Mouse (Mus musculus): Measurements from ENCODE around the gene Dpf3.
A peak's percentile ranks its signal among the peaks of the same experiment; 100 is the strongest.

Gene Dpf3

GRCm38 (mm10) chr12:83466053-83466452 lies 21.5 kb downstream of the Dpf3 start:
- no peak for DNase-seq

GRCm38 (mm10) chr12:83460272-83460671 lies 27.2 kb downstream of the Dpf3 start:
- DNase-seq: no peak

GRCm38 (mm10) chr12:83454697-83455321 lies 32.7 kb downstream of the Dpf3 start:
- DNase-seq: no peak

- DNase-seq: no peak
Observed at GRCm38 (mm10) chr12:83451850-83452249, 35.7 kb downstream of the Dpf3 start.

GRCm38 (mm10) chr12:83450471-83450870 lies 37.0 kb downstream of the Dpf3 start:
- DNase-seq: no peak

GRCm38 (mm10) chr12:83449202-83449601 lies 38.3 kb downstream of the Dpf3 start:
- DNase-seq: no peak

- no peak for DNase-seq
Observed at GRCm38 (mm10) chr12:83445587-83445986, 41.9 kb downstream of the Dpf3 start.

GRCm38 (mm10) chr12:83444448-83444847 lies 43.1 kb downstream of the Dpf3 start:
- DNase-seq: no peak

GRCm38 (mm10) chr12:83438002-83438401 lies 49.5 kb downstream of the Dpf3 start:
- no peak for DNase-seq

GRCm38 (mm10) chr12:83433987-83434698 lies 53.4 kb downstream of the Dpf3 start:
- no peak for DNase-seq

- no peak for DNase-seq
Observed at GRCm38 (mm10) chr12:83433436-83433835, 54.1 kb downstream of the Dpf3 start.

- DNase-seq: no peak
Observed at GRCm38 (mm10) chr12:83430207-83430606, 57.3 kb downstream of the Dpf3 start.

GRCm38 (mm10) chr12:83428016-83428415 lies 59.5 kb downstream of the Dpf3 start:
- no peak for DNase-seq

- DNase-seq: no peak
Observed at GRCm38 (mm10) chr12:83427601-83428000, 59.9 kb downstream of the Dpf3 start.

GRCm38 (mm10) chr12:83426326-83426725 lies 61.2 kb downstream of the Dpf3 start:
- DNase-seq: no peak

- DNase-seq: no peak
Observed at GRCm38 (mm10) chr12:83425736-83426135, 61.8 kb downstream of the Dpf3 start.

- peak; percentile 65 for DNase-seq
Observed at GRCm38 (mm10) chr12:83424720-83425444, 62.6 kb downstream of the Dpf3 start.

- DNase-seq: peak; percentile 67
Observed at GRCm38 (mm10) chr12:83424086-83424719, 63.3 kb downstream of the Dpf3 start.

- DNase-seq: no peak
Observed at GRCm38 (mm10) chr12:83420346-83420745, 67.2 kb downstream of the Dpf3 start.

- no peak for DNase-seq
Observed at GRCm38 (mm10) chr12:83415207-83415606, 72.3 kb downstream of the Dpf3 start.

GRCm38 (mm10) chr12:83413684-83414083 lies 73.8 kb downstream of the Dpf3 start:
- no peak for DNase-seq

GRCm38 (mm10) chr12:83411721-83412521 lies 75.6 kb downstream of the Dpf3 start:
- peak; percentile 94 for DNase-seq

GRCm38 (mm10) chr12:83411032-83411431 lies 76.5 kb downstream of the Dpf3 start:
- DNase-seq: no peak
